Mouse (Mus musculus) ovary, postnatal 14 days (tissue): Measurements from ENCODE around the gene Iqck.

Experiments
- DNase-seq: peaks from one replicate; pipeline ENCODE4 v3.0.0; 2022; ENCODE audit warnings: low spot score

Gene Iqck

GRCm38 (mm10) chr7:118991341-118991884 lies 135.9 kb downstream of the Iqck start:
- no peak for DNase-seq

- no peak for DNase-seq
These were observed 136.6 kb downstream of the Iqck start for GRCm38 (mm10) chr7:118992080-118992560.

DNA sequence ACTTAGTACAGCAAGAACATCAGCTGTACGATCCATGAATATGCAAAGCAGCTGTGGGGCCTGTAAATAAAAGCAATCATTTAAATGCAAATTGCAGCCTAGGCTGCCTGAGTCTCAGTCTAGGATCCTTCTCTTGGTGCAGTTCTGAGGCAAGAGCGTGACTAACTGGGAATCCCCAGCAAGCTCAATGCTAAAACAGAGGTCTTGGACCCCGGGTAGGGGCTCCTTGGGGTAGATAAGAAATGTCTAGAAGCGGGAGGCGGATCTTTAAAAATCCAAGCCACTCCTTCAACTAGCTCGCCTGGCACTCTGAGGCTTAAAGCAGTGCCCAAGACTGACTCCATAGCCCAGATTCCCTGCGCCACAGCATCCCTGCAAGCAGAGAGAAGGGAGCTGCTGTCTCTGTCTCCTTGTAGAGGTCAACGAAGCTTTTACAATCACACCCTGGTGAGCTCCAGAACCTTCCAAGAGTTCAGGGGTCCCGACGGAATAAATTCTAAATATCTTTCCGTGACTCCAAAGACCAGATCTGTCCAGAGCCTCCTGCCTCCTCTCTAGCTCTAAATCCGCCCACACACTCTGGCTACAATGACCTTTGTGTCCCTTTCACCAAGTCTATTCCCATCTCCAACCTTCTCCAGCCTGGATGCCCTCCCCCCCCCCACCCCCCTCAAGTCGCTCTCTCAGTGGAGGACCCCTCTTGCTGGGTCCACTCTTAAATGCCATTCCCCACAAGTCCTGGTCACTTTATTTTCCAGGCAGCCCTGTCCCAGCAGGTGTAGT lies 137.3 kb downstream of the Iqck start:
- no peak for DNase-seq

DNA sequence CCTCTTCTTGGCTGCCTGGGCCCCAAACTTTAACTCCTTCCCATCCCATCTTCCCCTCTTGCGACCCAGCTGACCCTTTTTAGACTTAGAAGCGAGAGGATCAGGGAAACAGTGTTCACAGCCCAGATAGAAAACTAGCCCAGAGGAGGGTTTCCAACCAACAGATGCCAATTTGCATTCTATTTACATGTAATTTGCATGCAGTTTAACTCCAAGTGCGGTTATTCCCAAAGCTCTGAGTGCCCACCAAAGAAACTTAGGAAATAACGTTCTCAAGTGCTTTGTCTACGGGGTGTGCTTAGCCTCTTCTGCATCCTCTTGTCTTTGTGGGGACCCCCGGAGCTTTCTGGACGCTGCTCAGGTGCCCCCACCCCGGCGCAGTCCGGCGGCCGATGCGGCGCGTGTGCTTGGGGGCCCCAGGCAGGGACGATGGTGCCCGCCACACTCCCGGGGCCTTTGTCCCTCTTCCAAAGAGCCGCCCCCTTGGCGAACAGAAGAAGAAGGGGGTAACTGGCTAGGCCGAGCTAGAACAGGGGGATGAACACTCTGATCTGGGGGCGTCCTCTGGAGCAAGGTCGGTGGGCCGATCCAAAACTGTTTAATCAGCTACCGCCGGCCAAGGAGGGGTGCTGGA lies 138.2 kb downstream of the Iqck start:
- no peak for DNase-seq

GRCm38 (mm10) chr7:118994231-118994842 lies 138.8 kb downstream of the Iqck start:
- no peak for DNase-seq

GRCm38 (mm10) chr7:118995007-118995406 lies 139.5 kb downstream of the Iqck start, which contains the start of gene Gprc5b:
Gene Gprc5b, minus strand, starts transcription at chr7:118995211.
- DNase-seq, result peak; percentile 83

DNA sequence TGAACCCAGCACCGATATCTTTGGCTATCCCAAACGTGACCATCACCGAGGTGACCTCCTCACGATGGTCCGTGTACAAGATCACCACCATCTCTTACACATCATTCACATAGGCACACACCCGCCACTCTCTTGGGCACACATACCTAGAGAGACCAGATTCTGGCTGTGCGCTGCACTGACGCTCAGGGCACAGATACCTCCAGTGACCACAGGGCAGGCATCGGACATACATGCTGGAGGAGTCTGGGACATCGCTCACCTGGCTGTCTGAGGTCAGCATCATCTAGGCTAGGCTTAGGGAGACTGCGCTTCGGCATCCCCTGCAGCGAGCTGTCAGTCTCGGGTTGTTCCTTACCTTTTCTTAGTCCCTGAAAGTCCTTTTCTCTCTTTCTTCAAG lies 140.1 kb downstream of the Iqck start:
- DNase-seq, result no peak

DNA sequence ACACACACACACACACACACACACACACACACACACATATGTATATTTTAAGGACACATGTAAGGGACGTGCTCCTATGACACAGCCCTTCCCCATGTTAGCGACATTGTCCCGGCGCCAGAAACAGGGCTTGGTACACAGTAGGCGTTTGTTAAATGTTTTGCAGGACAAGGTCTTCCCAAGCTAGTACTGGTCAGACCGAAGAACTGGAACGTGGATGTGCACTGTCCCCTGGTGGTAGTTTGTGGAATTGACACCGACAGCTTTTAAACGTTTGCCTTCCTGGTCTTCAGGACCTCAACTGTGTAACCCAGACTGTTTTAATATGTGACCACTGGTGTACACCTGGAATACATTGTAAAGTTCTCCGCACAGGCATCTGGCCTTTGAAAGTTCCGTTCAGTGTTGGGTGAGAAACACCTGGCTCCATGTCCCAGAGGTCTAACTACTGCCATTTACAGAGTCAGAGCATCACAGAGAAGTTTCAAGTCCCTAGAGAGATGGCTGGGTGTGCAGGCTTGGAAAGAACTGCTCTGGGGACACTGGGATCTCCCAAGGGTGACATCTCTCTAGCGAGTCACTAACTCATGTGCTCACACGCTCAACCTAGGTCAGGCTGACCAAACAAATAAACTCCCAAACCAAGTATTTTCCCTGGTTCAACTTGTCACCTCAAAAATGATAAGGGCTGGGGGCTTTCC lies 140.7 kb downstream of the Iqck start:
- peak; percentile 81 for DNase-seq

- no peak for DNase-seq
These were observed 144.3 kb downstream of the Iqck start for GRCm38 (mm10) chr7:118999857-119000256.

DNA sequence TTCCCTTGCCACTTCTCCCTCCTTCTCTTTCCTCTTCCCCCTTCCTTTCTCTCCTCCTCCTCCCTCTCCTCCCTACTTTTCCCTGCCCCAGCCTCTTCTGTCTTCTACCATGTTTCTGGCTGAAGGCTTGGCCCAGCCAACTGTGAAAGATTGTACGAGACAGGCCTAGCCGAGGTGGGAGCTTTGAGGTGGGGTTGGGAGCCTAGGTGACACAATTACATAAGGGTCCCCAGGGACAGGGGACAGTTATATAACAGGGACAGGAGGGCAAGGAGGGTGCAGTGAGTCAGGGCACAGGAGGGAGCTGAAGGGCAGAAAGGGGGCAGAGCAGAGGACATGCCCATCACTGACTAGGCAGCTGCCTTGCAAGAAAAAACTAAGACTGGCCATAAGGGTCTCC lies 146.4 kb downstream of the Iqck start:
- DNase-seq, result no peak

- no peak for DNase-seq
These were observed 146.9 kb downstream of the Iqck start for GRCm38 (mm10) chr7:119002501-119002900.

GRCm38 (mm10) chr7:119010854-119011529 lies 155.4 kb downstream of the Iqck start:
- DNase-seq, result peak; percentile 59

GRCm38 (mm10) chr7:119015736-119016135 lies 160.2 kb downstream of the Iqck start:
- no peak for DNase-seq

DNA sequence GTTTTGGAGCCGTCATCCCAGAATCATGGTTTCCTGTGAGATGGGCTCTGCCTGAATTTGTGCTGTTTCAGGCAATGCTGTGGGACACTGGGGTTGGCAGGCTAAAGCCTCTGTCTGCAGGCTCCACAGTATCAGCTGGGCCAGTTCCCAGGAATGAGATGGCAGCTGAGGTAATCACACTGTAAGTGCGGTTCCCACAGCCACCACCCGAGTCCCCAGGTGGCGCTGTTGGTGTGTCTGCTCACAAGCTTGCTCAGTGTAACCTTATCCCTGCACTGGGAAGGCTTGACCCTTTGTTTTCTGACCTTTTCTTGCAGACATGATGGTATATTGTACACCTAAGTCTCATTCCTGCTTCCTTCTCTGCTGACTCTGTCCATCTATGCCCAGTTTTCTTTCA lies 164.0 kb downstream of the Iqck start:
- no peak for DNase-seq
